Mouse (Mus musculus) embryonic facial prominence, embryonic 11.5 days (tissue): Measurements from ENCODE around the gene Lhb. TPM values are rescaled to one million over a fixed set of nuclear protein-coding genes. Genes with fewer than 3 reads are reported as not detected.

ENCODE experiments used
- ATAC-seq: fragments of 200-750 bp; cut with Nextera tagmentation; replicated peaks from 2 replicates; pipeline ENCODE4 v1.8.0; 2017; ENCODE audit warnings: low read depth; ENCODE audit not compliant: insufficient number of reproducible peaks, low FRiP score, low TSS enrichment
- DNase-seq: peaks from one replicate; pipeline ENCODE4 v3.0.0-alpha.2; 2015; ENCODE audit warnings: low spot score
- H3K27ac ChIP-seq: fragments of 300-500 bp; sonication (generic); replicated peaks from 2 replicates; pipeline ENCODE4 v1.5.1; 2014; ENCODE audit warnings: mild to moderate bottlenecking, low read depth, low read length, control low read depth
- H3K27me3 ChIP-seq: fragments of 300-500 bp; sonication (generic); 2 replicates; pipeline ENCODE4 v1.6.1; 2014; ENCODE audit warnings: mild to moderate bottlenecking, low read length, moderate library complexity, mixed read lengths; ENCODE audit not compliant: control insufficient read depth, insufficient read depth
- H3K36me3 ChIP-seq: fragments of 300-500 bp; sonication (generic); replicated peaks from 2 replicates; pipeline ENCODE4 v1.6.1; 2014; ENCODE audit warnings: low read depth, mild to moderate bottlenecking, low read length, moderate library complexity, mixed read lengths; ENCODE audit not compliant: control insufficient read depth, insufficient read depth
- H3K4me1 ChIP-seq: fragments of 300-500 bp; sonication (generic); 2 replicates; pipeline ENCODE4 v1.6.1; 2014; ENCODE audit warnings: low read length, mixed read lengths; ENCODE audit not compliant: control insufficient read depth, insufficient read depth
- H3K4me2 ChIP-seq: fragments of 300-500 bp; sonication (generic); 2 replicates; pipeline ENCODE4 v1.6.1; 2014; ENCODE audit warnings: low read depth, mild to moderate bottlenecking, control low read depth, low read length, moderate library complexity
- H3K4me3 ChIP-seq: fragments of 300-500 bp; sonication (generic); 2 replicates; pipeline ENCODE4 v1.5.1; 2014; ENCODE audit warnings: low read depth, low read length, control low read depth
- H3K9ac ChIP-seq: fragments of 300-500 bp; sonication (generic); replicated peaks from 2 replicates; pipeline ENCODE4 v1.6.1; 2014; ENCODE audit warnings: mild to moderate bottlenecking, control low read depth, low read length
- H3K9me3 ChIP-seq: fragments of 300-500 bp; sonication (generic); replicated peaks from 2 replicates; pipeline ENCODE4 v1.6.1; 2016; ENCODE audit warnings: mild to moderate bottlenecking, low read length, inconsistent platforms, mixed read lengths; ENCODE audit not compliant: control insufficient read depth
- WGBS: fragments of 180-500 bp; shearing (Covaris S2); extraction: QIAGEN DNeasy Blood & Tissue Kit; methylation state at CpG from one replicate; pipeline ENCODE4 v1.1.7; 2014; 5-methylcytosine and 5-hydroxymethylcytosine counted together
- polyA plus RNA-seq: library from polyadenylated mRNA; unstranded; fragments of >200 nt; fragmentation: Nextera tagmentation; extraction: Ambion mirVana; gene quantifications from 2 replicates; pipeline ENCODE4 v1.2.1, GENCODE M21; 2014

The Lhb gene
- polyA plus RNA-seq, 1 experiment from 2014 or later: not detected

GRCm38 (mm10) chr7:45417962-45418492 is 2.6 kb upstream of the Lhb start:
- Histone ChIP-seq H3K27ac (no peak overlapping the region), H3K4me3 (no peak overlapping the region), H3K4me1 (peaks cover 5% of the 10 kb centered on the region; the same call in 1 of the 2 replicates), H3K9me3 (no peaks in the 10 kb centered on the region), H3K27me3 (peaks cover 57% of the 10 kb centered on the region), H3K36me3 (peaks cover 9% of the 10 kb centered on the region), H3K4me2 (0 out of 2 replicates have a peak overlapping the region, but pooled peaks have one; percentile 2), H3K9ac (no peak overlapping the region)
- 9% methylated on average over 13 of the region's 13 CpGs for WGBS
- ATAC-seq: no peak
- peak; percentile 55 for DNase-seq

- peak overlapping the region; percentile 19; the same call in 1 of the 2 replicates for H3K4me2 ChIP-seq
- H3K9ac ChIP-seq: no peak overlapping the region
- peaks cover 37% of the 10 kb centered on the region for H3K27me3 ChIP-seq
- no peaks in the 10 kb centered on the region for H3K9me3 ChIP-seq
- H3K36me3 ChIP-seq: peaks cover 23% of the 10 kb centered on the region
- no peak overlapping the region; the same call in 1 of the 2 replicates for H3K4me3 ChIP-seq
- no peak overlapping the region for H3K27ac ChIP-seq
- peak; percentile 54 for DNase-seq
- peaks cover 5% of the 10 kb centered on the region; the same call in 1 of the 2 replicates for H3K4me1 ChIP-seq
- 13% methylated on average over 27 of the region's 27 CpGs for WGBS
- ATAC-seq: no peak
Observed at GRCm38 (mm10) chr7:45419859-45420614, 583 bp upstream of the Lhb start.

GRCm38 (mm10) chr7:45421194-45421593 is 574 bp downstream of the Lhb start:
- Histone ChIP-seq H3K4me1 (no peaks in the 10 kb centered on the region; the same call in 1 of the 2 replicates), H3K4me3 (no peak overlapping the region), H3K9ac (no peak overlapping the region), H3K4me2 (no peak overlapping the region), H3K27me3 (peaks cover 25% of the 10 kb centered on the region), H3K9me3 (no peaks in the 10 kb centered on the region), H3K36me3 (peaks cover 23% of the 10 kb centered on the region), H3K27ac (no peak overlapping the region)
- no peak for ATAC-seq
- 89% methylated on average over 14 of the region's 14 CpGs for WGBS
- no peak for DNase-seq

GRCm38 (mm10) chr7:45426556-45426955 is 5.9 kb downstream of the Lhb start:
- ATAC-seq: no peak
- H3K27me3 ChIP-seq: no peaks in the 10 kb centered on the region
- peaks cover 24% of the 10 kb centered on the region for H3K36me3 ChIP-seq
- H3K9ac ChIP-seq: no peak overlapping the region
- no peak for DNase-seq
- H3K4me3 ChIP-seq: no peak overlapping the region
- no peaks in the 10 kb centered on the region for H3K4me1 ChIP-seq
- H3K9me3 ChIP-seq: no peaks in the 10 kb centered on the region
- no peak overlapping the region for H3K27ac ChIP-seq
- H3K4me2 ChIP-seq: no peak overlapping the region
- 93% methylated on average over 8 of the region's 8 CpGs for WGBS

GRCm38 (mm10) chr7:45433835-45434202 is 13.2 kb downstream of the Lhb start:
- DNase-seq: no peak
- peak overlapping the region; percentile 88 for H3K9ac ChIP-seq
- ATAC-seq: no peak
- peak overlapping the region; percentile 85 for H3K4me3 ChIP-seq
- peaks cover 2% of the 10 kb centered on the region for H3K36me3 ChIP-seq
- H3K27ac ChIP-seq: peak overlapping the region; percentile 80
- WGBS: 2% methylated on average over 7 of the region's 7 CpGs
- H3K4me2 ChIP-seq: peak overlapping the region; percentile 95
- H3K27me3 ChIP-seq: no peaks in the 10 kb centered on the region
- H3K9me3 ChIP-seq: no peaks in the 10 kb centered on the region
- peaks cover 14% of the 10 kb centered on the region for H3K4me1 ChIP-seq

GRCm38 (mm10) chr7:45434203-45435015 is 13.8 kb downstream of the Lhb start, which contains the start of gene Gys1:
TSS of gene Gys1 (plus strand) at chr7:45434844.
- peak within 1 kb of the TSS; percentile 80 for H3K27ac ChIP-seq
- H3K9me3 ChIP-seq: no peaks in the 10 kb centered on the region
- peak within 1 kb of the TSS; percentile 85 for H3K4me3 ChIP-seq
- DNase-seq (peak; percentile 100), ATAC-seq (peak; percentile 94)
- peaks cover 2% of the 10 kb centered on the region for H3K36me3 ChIP-seq
- H3K9ac ChIP-seq: peak within 1 kb of the TSS; percentile 88
- no peaks in the 10 kb centered on the region for H3K27me3 ChIP-seq
- peaks cover 14% of the 10 kb centered on the region for H3K4me1 ChIP-seq
- WGBS: under 1% methylated on average over 45 of the region's 45 CpGs
- H3K4me2 ChIP-seq: peak within 1 kb of the TSS; percentile 95

GRCm38 (mm10) chr7:45435038-45435437 is 14.4 kb downstream of the Lhb start:
- WGBS: 3% methylated on average over 16 of the region's 16 CpGs
- H3K27ac ChIP-seq: no peak overlapping the region
- peak; percentile 47 for DNase-seq

More at GRCm38 (mm10) chr7:45435038-45435437, 14.4 kb downstream of the Lhb start:
- Histone ChIP-seq H3K4me1 (peaks cover 14% of the 10 kb centered on the region), H3K9me3 (no peaks in the 10 kb centered on the region), H3K27me3 (no peaks in the 10 kb centered on the region), H3K36me3 (peaks cover 2% of the 10 kb centered on the region), H3K4me2 (peak overlapping the region; percentile 69), H3K4me3 (peak overlapping the region; percentile 85), H3K9ac (peak overlapping the region; percentile 71)
- no peak; the same call in 1 of the 2 replicates for ATAC-seq
